Mouse (Mus musculus) embryo, embryonic 10.5 days (tissue): ENCODE data around the gene Maip1.

Experiments used
- DNase-seq: peaks from one replicate; pipeline ENCODE4 v3.0.0-alpha.2; 2015; ENCODE audit warnings: low spot score

Maip1 gene

DNA sequence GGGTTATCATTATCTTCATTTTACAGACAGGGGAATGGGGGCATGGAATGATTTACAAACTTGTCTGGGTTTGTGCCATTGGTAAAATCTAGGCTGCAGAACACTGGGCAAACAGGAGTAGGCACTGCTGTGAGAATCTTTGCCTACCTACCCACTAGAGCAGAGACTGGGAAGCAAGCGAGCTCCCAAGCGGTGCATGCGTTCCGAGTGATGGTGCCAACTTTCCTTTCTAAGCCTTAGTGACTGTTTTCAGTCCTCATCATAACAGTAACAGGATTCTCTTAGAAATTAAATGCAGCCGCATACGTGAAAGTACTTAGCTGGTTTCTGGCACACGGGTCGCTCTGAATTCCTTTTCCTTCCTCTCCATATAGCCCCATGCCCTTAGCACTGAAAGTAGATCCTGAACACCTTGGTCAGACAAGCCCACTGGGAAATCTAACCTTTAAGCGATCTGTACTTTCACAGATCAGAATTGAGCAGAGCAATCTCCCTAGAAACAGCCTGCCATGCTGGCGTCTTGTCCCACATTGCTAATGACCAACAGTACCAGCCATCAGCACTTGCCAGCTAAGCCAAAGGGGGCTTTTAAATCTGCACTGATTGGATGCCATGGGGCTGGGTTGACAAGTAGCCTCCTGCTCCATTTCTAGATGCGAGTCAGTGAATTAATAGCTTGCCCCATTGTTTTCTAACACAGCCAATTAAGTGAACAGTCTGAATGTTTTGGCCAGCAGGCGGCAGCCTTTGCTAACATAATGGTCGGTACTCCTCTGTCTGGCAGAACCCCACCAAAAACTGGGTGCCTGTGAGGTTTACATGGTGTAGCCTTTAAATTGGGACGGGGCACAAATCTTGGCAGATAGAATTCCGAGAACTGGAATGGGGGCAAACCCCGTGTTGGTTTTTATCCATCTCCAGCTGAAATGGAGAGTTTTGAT is 22.5 kb downstream of the Maip1 start:
- peak; percentile 93 for DNase-seq

GRCm38 (mm10) chr1:57429786-57430483 is 23.8 kb downstream of the Maip1 start:
- peak; percentile 81 for DNase-seq

DNA sequence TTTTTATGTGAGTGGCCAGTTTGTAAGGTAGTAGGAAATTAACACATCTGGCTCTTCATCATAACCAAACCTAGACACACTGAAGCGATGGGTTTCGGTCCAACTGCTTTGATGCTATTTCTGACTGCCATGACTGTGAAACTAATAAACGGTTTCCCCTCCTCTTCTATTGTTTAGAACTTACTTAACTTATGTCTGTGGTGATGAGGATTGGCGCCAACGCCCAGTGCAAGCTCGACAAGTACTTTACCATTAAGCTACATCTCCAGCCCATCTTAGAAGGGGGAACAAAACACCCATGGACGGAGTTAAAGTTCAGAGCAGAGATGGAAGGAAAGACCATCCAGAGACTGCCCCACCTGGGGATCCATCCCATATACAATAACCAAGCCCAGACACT is 27.0 kb downstream of the Maip1 start:
- DNase-seq: no peak

DNA sequence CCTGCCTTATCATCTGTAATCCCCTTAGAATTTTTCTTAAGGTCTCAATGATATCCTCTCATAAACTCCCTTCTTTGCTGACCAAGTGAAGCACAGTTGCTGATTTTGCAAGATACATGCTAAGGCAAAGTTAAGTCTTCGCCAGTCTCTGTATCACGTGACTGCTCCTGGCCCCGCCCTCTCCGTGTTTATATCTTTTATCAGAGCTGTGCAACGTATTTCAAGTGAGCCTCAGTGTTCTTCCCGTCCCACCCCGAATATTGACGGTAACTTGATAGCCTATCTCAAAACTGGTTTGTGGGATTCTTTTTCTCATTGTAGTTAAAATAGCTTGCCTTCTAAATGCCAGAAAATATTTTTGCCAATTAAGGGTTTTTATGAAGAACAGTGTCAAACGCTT is 30.3 kb downstream of the Maip1 start:
- no peak for DNase-seq

GRCm38 (mm10) chr1:57436954-57437353 is 30.8 kb downstream of the Maip1 start:
- peak; percentile 36 for DNase-seq

DNA sequence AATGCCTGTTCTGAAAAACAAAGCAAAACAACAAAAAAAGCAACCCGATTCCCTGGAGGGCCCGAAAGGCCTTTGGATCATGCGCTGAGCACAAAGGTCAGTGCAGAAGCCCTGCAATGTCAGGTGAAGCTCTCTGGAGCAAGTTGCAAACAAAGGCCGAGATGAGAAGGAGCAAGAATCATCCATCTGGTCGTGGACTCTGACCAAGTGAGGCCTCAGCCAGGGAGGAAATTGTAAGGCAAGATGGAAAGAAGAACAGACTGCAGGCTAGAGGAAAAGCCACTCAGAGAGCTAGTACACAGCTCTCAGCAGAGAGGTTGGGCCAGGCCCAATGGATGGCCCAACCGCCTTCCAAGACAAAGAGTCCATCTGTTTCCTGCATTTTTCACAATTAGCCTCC is 32.9 kb downstream of the Maip1 start:
- no peak for DNase-seq

DNA sequence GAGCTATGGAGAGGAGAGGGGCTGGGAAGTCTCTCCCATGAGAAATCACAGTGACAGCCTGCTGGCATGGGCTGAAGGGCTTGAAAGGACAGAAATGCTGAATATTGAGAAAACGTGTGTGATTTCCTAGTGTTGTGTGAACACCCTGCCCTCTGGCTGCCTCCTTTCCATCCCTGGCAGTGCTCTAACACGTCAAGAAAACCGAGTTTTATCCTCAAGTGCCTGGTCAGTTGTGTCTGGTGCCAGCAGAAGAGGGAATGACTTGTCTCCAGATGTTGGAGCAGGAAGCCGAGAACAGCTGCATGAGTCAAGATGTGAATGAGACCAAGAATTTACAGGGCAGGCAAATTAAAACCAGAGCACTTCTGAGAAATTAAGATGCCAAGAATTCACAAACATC is 34.6 kb downstream of the Maip1 start:
- no peak for DNase-seq

GRCm38 (mm10) chr1:57445679-57446078 is 39.6 kb downstream of the Maip1 start:
- DNase-seq: no peak

DNA sequence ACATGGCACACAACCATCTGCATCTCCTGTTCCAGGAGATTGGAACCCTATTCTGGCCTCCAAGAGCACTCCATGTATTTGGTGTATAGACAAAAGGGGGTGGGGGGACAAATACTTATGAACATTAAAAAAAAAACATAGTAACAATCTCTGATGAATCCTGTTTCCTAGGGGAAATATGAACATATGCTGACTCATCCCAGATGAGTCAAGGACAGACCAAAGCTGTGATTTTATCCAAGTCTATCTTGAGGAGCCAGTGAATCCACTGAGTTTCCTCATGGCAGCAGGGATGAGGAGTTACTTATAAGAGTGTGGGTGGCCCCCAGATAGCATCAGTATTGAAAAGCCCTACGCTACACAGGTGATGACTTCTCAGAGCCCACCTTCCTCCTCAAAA is 44.1 kb downstream of the Maip1 start:
- no peak for DNase-seq

DNA sequence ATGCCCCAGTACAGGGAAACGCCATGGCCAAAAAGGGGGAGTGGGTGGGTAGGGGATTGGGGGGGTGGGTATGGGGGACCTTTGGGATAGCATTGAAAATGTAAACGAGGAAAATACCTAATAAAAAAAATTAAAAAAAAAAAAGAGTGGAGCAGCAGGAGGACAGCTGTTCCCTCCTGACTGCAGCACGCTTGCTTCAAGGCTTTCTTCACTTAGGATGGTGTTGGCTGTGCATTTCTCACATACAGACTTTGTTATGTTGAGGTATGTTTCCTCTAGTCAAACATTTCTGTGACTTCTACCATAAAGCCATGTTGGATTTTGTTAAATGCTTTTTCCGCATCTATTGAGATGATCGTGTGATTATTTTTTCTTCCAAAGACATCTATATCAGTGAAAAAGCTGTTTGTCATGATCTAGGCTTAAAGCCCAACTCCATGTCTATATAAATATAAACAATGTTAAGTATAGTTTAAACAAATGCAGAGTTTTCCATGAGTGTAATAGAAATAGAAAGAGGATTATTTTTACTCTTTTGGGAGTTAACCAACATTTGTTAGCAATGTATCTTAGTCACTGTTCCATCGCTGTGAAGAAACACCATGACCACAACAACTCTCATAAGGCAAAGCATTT is 54.3 kb downstream of the Maip1 start:
- DNase-seq: no peak
